Mouse (Mus musculus) lung, postnatal 0 days (tissue): ENCODE results near the gene Ube2s.

Source experiments
- CTCF ChIP-seq: IDR thresholded peaks from 2 replicates; pipeline ENCODE4 v1.5.1; 2016; ENCODE audit warnings: antibody characterized with exemption, mild to moderate bottlenecking
- EP300 ChIP-seq: IDR thresholded peaks from 2 replicates; pipeline ENCODE4 v1.6.1; 2016; ENCODE audit warnings: antibody characterized with exemption, mild to moderate bottlenecking, control low read depth

DNA sequence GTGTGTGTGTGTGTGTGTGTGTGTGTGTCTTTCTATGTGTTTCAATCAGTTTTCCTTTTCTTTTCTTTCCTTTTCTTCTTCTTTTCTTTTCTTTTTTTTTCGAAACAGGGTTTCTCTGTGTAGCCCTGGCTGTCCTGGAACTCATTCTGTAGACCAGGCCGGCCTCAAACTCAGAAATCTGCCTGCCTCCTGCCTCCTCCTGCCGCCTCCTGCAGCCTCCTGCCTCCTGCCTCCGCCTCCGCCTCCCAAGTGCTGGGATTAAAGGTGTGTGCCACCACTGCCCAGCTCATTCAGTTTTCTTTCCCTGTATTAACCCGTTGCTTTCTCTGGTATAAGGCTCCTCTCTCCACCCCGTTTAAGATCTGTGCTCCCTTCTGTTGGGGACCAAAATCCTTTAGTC lies 44.9 kb upstream of the Ube2s start:
- TF ChIP-seq CTCF (no peak), EP300 (no peak)
